Mouse (Mus musculus): ENCODE data around the gene Slc30a1.

GRCm38 (mm10) chr1:191861247-191861646, 45.3 kb upstream of the Slc30a1 start:
- TF ChIP-seq CTCF (IDR thresholded peaks at IDR 0.05; ENCODE audit: low read depth) (no peak), EP300 (IDR thresholded peaks at IDR 0.05; ENCODE audit: low read depth) (no peak)

All from liver, embryonic 14.5 days (tissue).